ENCODE assay signal across 7 mouse cellular contexts in genomic region chr19:42613116-42613515, GRCm38 (mm10). TPM values are rescaled to one million over a fixed set of nuclear protein-coding genes. Genes with fewer than 3 reads are reported as not detected.
DNase-seq lines count a peak whose midpoint lies in the region; ATAC-seq and TF ChIP-seq lines count a peak whose summit lies in the region.

No protein-coding gene starts in this region.

- DNase-seq in NIH3T3 (ENCODE audit: low read depth) = peak; percentile 13
- no peak for DNase-seq in hindbrain, postnatal 0 days (ENCODE audit: low spot score)
- DNase-seq in liver, postnatal 0 days = no peak
- no peak for DNase-seq in right cerebral cortex, adult 2 months (ENCODE audit: low spot score in 2 of 2)
- DNase-seq in layer of hippocampus, adult 8-10 months (ENCODE audit: low spot score in 2 of 2) = no peak
- DNase-seq in left cerebral cortex, postnatal 4 days = no peak

- ATAC-seq in embryonic facial prominence, embryonic 15.5 days (ENCODE audit: insufficient number of reproducible peaks, low FRiP score, low TSS enrichment, low read depth) = no peak
- no peak for ATAC-seq in hindbrain, postnatal 0 days
- no peak for ATAC-seq in liver, postnatal 0 days

- peaks cover 12% of the 10 kb centered on the region for H3K4me1 ChIP-seq in embryonic facial prominence, embryonic 15.5 days
- H3K4me1 ChIP-seq in hindbrain, postnatal 0 days (ENCODE audit: insufficient read depth, low read length) = no peaks in the 10 kb centered on the region
- H3K4me1 ChIP-seq in liver, postnatal 0 days (ENCODE audit: insufficient read depth) = peaks cover 5% of the 10 kb centered on the region; the same call in 1 of the 2 replicates

- no peak for TF ChIP-seq CTCF in hindbrain, postnatal 0 days (IDR thresholded peaks at IDR 0.05; ENCODE audit: low read depth)
- TF ChIP-seq CTCF in liver, postnatal 0 days (IDR thresholded peaks at IDR 0.05; ENCODE audit: low read depth) = no peak

- 20% methylated on average over 7 of the region's 7 CpGs for WGBS in embryonic facial prominence, embryonic 15.5 days
- 36% methylated on average over 7 of the region's 7 CpGs for WGBS in hindbrain, postnatal 0 days
- 20% methylated on average over 7 of the region's 7 CpGs for WGBS in liver, postnatal 0 days (ENCODE audit: insufficient replicate concordance)

- H3K27me3 ChIP-seq in embryonic facial prominence, embryonic 15.5 days = peaks cover 10% of the 10 kb centered on the region
- peaks cover 14% of the 10 kb centered on the region for H3K27me3 ChIP-seq in hindbrain, postnatal 0 days (ENCODE audit: insufficient read depth, low read length)
- H3K27me3 ChIP-seq in liver, postnatal 0 days (ENCODE audit: insufficient read depth, low read length) = peaks cover 26% of the 10 kb centered on the region

- H3K4me2 ChIP-seq in embryonic facial prominence, embryonic 15.5 days (replicated peaks) = peak overlapping the region; percentile 79
- H3K4me2 ChIP-seq in hindbrain, postnatal 0 days (ENCODE audit: low read depth, low read length) = peak overlapping the region; percentile 55
- peak overlapping the region; percentile 63 for H3K4me2 ChIP-seq in liver, postnatal 0 days (ENCODE audit: low read depth, low read length)

- H3K27ac ChIP-seq in embryonic facial prominence, embryonic 15.5 days (replicated peaks) = no peak overlapping the region
- no peak overlapping the region for H3K27ac ChIP-seq in hindbrain, postnatal 0 days
- H3K27ac ChIP-seq in liver, postnatal 0 days (ENCODE audit: low read depth) = no peak overlapping the region

- intact Hi-C loops in left cerebral cortex, postnatal 4 days (cut with DNase I) = no loop called here

- H3K9ac ChIP-seq in embryonic facial prominence, embryonic 15.5 days = peak overlapping the region; percentile 0; the same call in 1 of the 2 replicates
- no peak overlapping the region for H3K9ac ChIP-seq in hindbrain, postnatal 0 days (replicated peaks; ENCODE audit: low read length)
- H3K9ac ChIP-seq in liver, postnatal 0 days (replicated peaks) = no peak overlapping the region

- no peaks in the 10 kb centered on the region for H3K9me3 ChIP-seq in embryonic facial prominence, embryonic 15.5 days (replicated peaks)
- no peaks in the 10 kb centered on the region for H3K9me3 ChIP-seq in hindbrain, postnatal 0 days (ENCODE audit: low read length)
- no peaks in the 10 kb centered on the region for H3K9me3 ChIP-seq in liver, postnatal 0 days (ENCODE audit: low read length)

- TF ChIP-seq EP300 in liver, postnatal 0 days (IDR thresholded peaks at IDR 0.05; ENCODE audit: low read depth) = no peak

- no peaks in the 10 kb centered on the region for H3K36me3 ChIP-seq in embryonic facial prominence, embryonic 15.5 days
- H3K36me3 ChIP-seq in hindbrain, postnatal 0 days (ENCODE audit: insufficient read depth, low read length) = no peaks in the 10 kb centered on the region
- H3K36me3 ChIP-seq in liver, postnatal 0 days (replicated peaks; ENCODE audit: insufficient read depth, low read length) = no peaks in the 10 kb centered on the region

- peak overlapping the region; percentile 45 for H3K4me3 ChIP-seq in embryonic facial prominence, embryonic 15.5 days (replicated peaks)
- peak overlapping the region; percentile 28; the same call in 1 of the 2 replicates for H3K4me3 ChIP-seq in hindbrain, postnatal 0 days (ENCODE audit: low read length)
- no peak overlapping the region; the same call in 1 of the 2 replicates for H3K4me3 ChIP-seq in liver, postnatal 0 days (ENCODE audit: low read depth, low read length)

RNA-seq across cellular contexts. Expression of gene Loxl4, which starts 0.5 kb away (rescaled TPM):
- 4.5 and 5.0 TPM in 2 replicates for polyA plus RNA-seq in embryonic facial prominence, embryonic 15.5 days (2015; fragmentation: Nextera tagmentation; extraction: Ambion mirVana)
- total RNA-seq in hindbrain, postnatal 0 days (2014; rRNA removed) = 0.72 and 0.78 TPM in 2 replicates
- polyA plus RNA-seq in hindbrain, postnatal 0 days (2015; fragmentation: Nextera tagmentation; extraction: Ambion mirVana) = 0.18 TPM in 1 of 2 replicates, not detected in the other
- polyA plus RNA-seq in liver, postnatal 0 days (2015; fragmentation: Nextera tagmentation; extraction: Ambion mirVana) = 0.05 and 0.13 TPM in 2 replicates
- under 1 TPM; 0.16 to 0.47 (median 0.30) TPM for total RNA-seq in layer of hippocampus, adult 8-10 months (2022)
- under 1 TPM; 0.12 to 0.60 TPM for total RNA-seq in left cerebral cortex, postnatal 4 days (2021)
